Mouse (Mus musculus): Measurements from ENCODE around the gene Tnik. TPM values are rescaled to one million over a fixed set of nuclear protein-coding genes. Genes with fewer than 3 reads are reported as not detected.

The Tnik gene
- polyA plus RNA-seq, 1 experiment from 2014 or later = 9.8 TPM

GRCm38 (mm10) chr3:28477373-28477772 lies 214.4 kb downstream of the Tnik start:
- 91% methylated on average over 2 of the region's 2 CpGs for WGBS
- no peak overlapping the region for H3K9ac ChIP-seq (ENCODE audit: low read length)
- no peaks in the 10 kb centered on the region for H3K27me3 ChIP-seq (ENCODE audit: control insufficient read depth, insufficient read depth, low read length)
- H3K4me2 ChIP-seq (ENCODE audit: low read depth, low read length) = no peak overlapping the region
- no peak for ATAC-seq (replicated peaks; ENCODE audit: extremely low read depth, insufficient read depth, low FRiP score)
- H3K36me3 ChIP-seq (ENCODE audit: control insufficient read depth, insufficient read depth) = no peaks in the 10 kb centered on the region
- no peak overlapping the region for H3K27ac ChIP-seq (ENCODE audit: low read length)
- no peaks in the 10 kb centered on the region for H3K4me1 ChIP-seq (ENCODE audit: control insufficient read depth, insufficient read depth, low read length)
- no peaks in the 10 kb centered on the region for H3K9me3 ChIP-seq (replicated peaks; ENCODE audit: control insufficient read depth, low read length)
- no peak overlapping the region for H3K4me3 ChIP-seq (ENCODE audit: low read length)

- H3K36me3 ChIP-seq (ENCODE audit: control insufficient read depth, insufficient read depth) = peaks cover 5% of the 10 kb centered on the region; the same call in 1 of the 2 replicates
- 23% methylated on average over 7 of the region's 7 CpGs for WGBS
- H3K9me3 ChIP-seq (replicated peaks; ENCODE audit: control insufficient read depth, low read length) = peaks cover 6% of the 10 kb centered on the region
- H3K9ac ChIP-seq (ENCODE audit: low read length) = peak overlapping the region; percentile 33; the same call in 1 of the 2 replicates
- H3K27me3 ChIP-seq (ENCODE audit: control insufficient read depth, insufficient read depth, low read length) = no peaks in the 10 kb centered on the region
- peaks cover 10% of the 10 kb centered on the region for H3K4me1 ChIP-seq (ENCODE audit: control insufficient read depth, insufficient read depth, low read length)
- ATAC-seq (replicated peaks; ENCODE audit: extremely low read depth, insufficient read depth, low FRiP score) = peak; percentile 75
- peak overlapping the region; percentile 84 for H3K27ac ChIP-seq (ENCODE audit: low read length)
- H3K4me3 ChIP-seq (ENCODE audit: low read length) = no peak overlapping the region
- peak overlapping the region; percentile 23; the same call in 1 of the 2 replicates for H3K4me2 ChIP-seq (ENCODE audit: low read depth, low read length)
Observed at GRCm38 (mm10) chr3:28485716-28486115, 222.7 kb downstream of the Tnik start.

GRCm38 (mm10) chr3:28487418-28487817 lies 224.4 kb downstream of the Tnik start:
- Histone ChIP-seq H3K4me2 (ENCODE audit: low read depth, low read length) (no peak overlapping the region), H3K27me3 (ENCODE audit: control insufficient read depth, insufficient read depth, low read length) (no peaks in the 10 kb centered on the region), H3K9me3 (replicated peaks; ENCODE audit: control insufficient read depth, low read length) (peaks cover 6% of the 10 kb centered on the region), H3K4me1 (ENCODE audit: control insufficient read depth, insufficient read depth, low read length) (peaks cover 10% of the 10 kb centered on the region), H3K36me3 (ENCODE audit: control insufficient read depth, insufficient read depth) (peaks cover 5% of the 10 kb centered on the region; the same call in 1 of the 2 replicates), H3K9ac (ENCODE audit: low read length) (no peak overlapping the region), H3K4me3 (ENCODE audit: low read length) (no peak overlapping the region), H3K27ac (ENCODE audit: low read length) (no peak overlapping the region)
- 85% methylated on average over 9 of the region's 9 CpGs for WGBS
- no peak for ATAC-seq (replicated peaks; ENCODE audit: extremely low read depth, insufficient read depth, low FRiP score)

- no peak overlapping the region for H3K9ac ChIP-seq (ENCODE audit: low read length)
- ATAC-seq (replicated peaks; ENCODE audit: extremely low read depth, insufficient read depth, low FRiP score) = no peak
- WGBS = 64% methylated on average over 11 of the region's 11 CpGs
- H3K4me1 ChIP-seq (ENCODE audit: control insufficient read depth, insufficient read depth, low read length) = no peaks in the 10 kb centered on the region
- no peak overlapping the region for H3K27ac ChIP-seq (ENCODE audit: low read length)
- H3K4me3 ChIP-seq (ENCODE audit: low read length) = no peak overlapping the region
- H3K36me3 ChIP-seq (ENCODE audit: control insufficient read depth, insufficient read depth) = peaks cover 3% of the 10 kb centered on the region; the same call in 1 of the 2 replicates
- H3K27me3 ChIP-seq (ENCODE audit: control insufficient read depth, insufficient read depth, low read length) = no peaks in the 10 kb centered on the region
- no peak overlapping the region for H3K4me2 ChIP-seq (ENCODE audit: low read depth, low read length)
- peaks cover 3% of the 10 kb centered on the region for H3K9me3 ChIP-seq (replicated peaks; ENCODE audit: control insufficient read depth, low read length)
Observed at GRCm38 (mm10) chr3:28491085-28492041, 228.3 kb downstream of the Tnik start.

- no peaks in the 10 kb centered on the region for H3K27me3 ChIP-seq (ENCODE audit: control insufficient read depth, insufficient read depth, low read length)
- no peaks in the 10 kb centered on the region for H3K9me3 ChIP-seq (replicated peaks; ENCODE audit: control insufficient read depth, low read length)
- 89% methylated on average over 3 of the region's 3 CpGs for WGBS
- no peak overlapping the region for H3K4me3 ChIP-seq (ENCODE audit: low read length)
- no peak overlapping the region for H3K9ac ChIP-seq (ENCODE audit: low read length)
- no peaks in the 10 kb centered on the region for H3K36me3 ChIP-seq (ENCODE audit: control insufficient read depth, insufficient read depth)
- no peak overlapping the region for H3K27ac ChIP-seq (ENCODE audit: low read length)
- H3K4me2 ChIP-seq (ENCODE audit: low read depth, low read length) = no peak overlapping the region
- no peak for ATAC-seq (replicated peaks; ENCODE audit: extremely low read depth, insufficient read depth, low FRiP score)
- H3K4me1 ChIP-seq (ENCODE audit: control insufficient read depth, insufficient read depth, low read length) = no peaks in the 10 kb centered on the region
Observed at GRCm38 (mm10) chr3:28496806-28497502, 233.9 kb downstream of the Tnik start.

- ATAC-seq (replicated peaks; ENCODE audit: extremely low read depth, insufficient read depth, low FRiP score) = no peak
- 92% methylated on average over 3 of the region's 3 CpGs for WGBS
- no peaks in the 10 kb centered on the region for H3K36me3 ChIP-seq (ENCODE audit: control insufficient read depth, insufficient read depth)
Observed at GRCm38 (mm10) chr3:28497503-28497857, 234.5 kb downstream of the Tnik start.

GRCm38 (mm10) chr3:28502697-28503096 lies 239.7 kb downstream of the Tnik start:
- H3K9me3 ChIP-seq (replicated peaks; ENCODE audit: control insufficient read depth, low read length) = no peaks in the 10 kb centered on the region
- no peak overlapping the region for H3K9ac ChIP-seq (ENCODE audit: low read length)
- no peaks in the 10 kb centered on the region for H3K4me1 ChIP-seq (ENCODE audit: control insufficient read depth, insufficient read depth, low read length)
- ATAC-seq (replicated peaks; ENCODE audit: extremely low read depth, insufficient read depth, low FRiP score) = no peak
- no peaks in the 10 kb centered on the region for H3K36me3 ChIP-seq (ENCODE audit: control insufficient read depth, insufficient read depth)
- no peak overlapping the region for H3K4me2 ChIP-seq (ENCODE audit: low read depth, low read length)
- no peak overlapping the region for H3K4me3 ChIP-seq (ENCODE audit: low read length)
- H3K27ac ChIP-seq (ENCODE audit: low read length) = no peak overlapping the region
- WGBS = 82% methylated on average over 3 of the region's 3 CpGs
- no peaks in the 10 kb centered on the region for H3K27me3 ChIP-seq (ENCODE audit: control insufficient read depth, insufficient read depth, low read length)

More at GRCm38 (mm10) chr3:28497503-28497857, 234.5 kb downstream of the Tnik start:
- no peaks in the 10 kb centered on the region for H3K27me3 ChIP-seq (ENCODE audit: control insufficient read depth, insufficient read depth, low read length)
- H3K4me1 ChIP-seq (ENCODE audit: control insufficient read depth, insufficient read depth, low read length) = no peaks in the 10 kb centered on the region
- no peak overlapping the region for H3K9ac ChIP-seq (ENCODE audit: low read length)
- H3K27ac ChIP-seq (ENCODE audit: low read length) = no peak overlapping the region
- H3K4me3 ChIP-seq (ENCODE audit: low read length) = no peak overlapping the region
- H3K4me2 ChIP-seq (ENCODE audit: low read depth, low read length) = no peak overlapping the region
- H3K9me3 ChIP-seq (replicated peaks; ENCODE audit: control insufficient read depth, low read length) = no peaks in the 10 kb centered on the region

GRCm38 (mm10) chr3:28509337-28509935 lies 246.4 kb downstream of the Tnik start:
- no peak overlapping the region for H3K4me2 ChIP-seq (ENCODE audit: low read depth, low read length)
- H3K9me3 ChIP-seq (replicated peaks; ENCODE audit: control insufficient read depth, low read length) = no peaks in the 10 kb centered on the region
- no peak overlapping the region for H3K4me3 ChIP-seq (ENCODE audit: low read length)
- H3K27ac ChIP-seq (ENCODE audit: low read length) = no peak overlapping the region
- no peak overlapping the region for H3K9ac ChIP-seq (ENCODE audit: low read length)
- no peak for ATAC-seq (replicated peaks; ENCODE audit: extremely low read depth, insufficient read depth, low FRiP score)
- H3K27me3 ChIP-seq (ENCODE audit: control insufficient read depth, insufficient read depth, low read length) = no peaks in the 10 kb centered on the region
- H3K36me3 ChIP-seq (ENCODE audit: control insufficient read depth, insufficient read depth) = no peaks in the 10 kb centered on the region
- WGBS = 64% methylated on average over 6 of the region's 6 CpGs
- no peaks in the 10 kb centered on the region for H3K4me1 ChIP-seq (ENCODE audit: control insufficient read depth, insufficient read depth, low read length)

Measured in heart, embryonic 16.5 days (tissue).